Mouse (Mus musculus) urinary bladder, adult 2 months (tissue): ENCODE measurements at regions not wholly inside any gene's neighbourhood (a gene's known extent, or its start where the extent isn't known, plus 50 kb on each side); places are given as distances from the start of the nearest gene placed in this dataset.
A peak's percentile ranks its signal among the peaks of the same experiment; 100 is the strongest.

ENCODE experiments used
- DNase-seq: peaks from one replicate; pipeline ENCODE4 v3.0.0; 2022; ENCODE audit warnings: low spot score

GRCm38 (mm10) chr13:39127942-39128341 is 167.3 kb upstream of the Slc35b3 start:
- DNase-seq, result no peak

GRCm38 (mm10) chr13:39092058-39092457 is 131.4 kb upstream of the Slc35b3 start:
- no peak for DNase-seq

- no peak for DNase-seq
Measured at GRCm38 (mm10) chr13:39084544-39084943, 123.9 kb upstream of the Slc35b3 start.

- no peak for DNase-seq
Measured at GRCm38 (mm10) chr13:39074211-39074610, 113.5 kb upstream of the Slc35b3 start.

GRCm38 (mm10) chr13:39032263-39032662 is 71.6 kb upstream of the Slc35b3 start:
- DNase-seq, result no peak

- no peak for DNase-seq
Measured at GRCm38 (mm10) chr13:39020168-39020567, 59.5 kb upstream of the Slc35b3 start.

- DNase-seq, result peak; percentile 37
Measured at GRCm38 (mm10) chr13:39011696-39012095, 51.0 kb upstream of the Slc35b3 start.
